Mouse (Mus musculus): ENCODE measurements around the gene Rbfox3. TPM values are rescaled to one million over a fixed set of nuclear protein-coding genes. Genes with fewer than 3 reads are reported as not detected.
A peak's percentile ranks its signal among the peaks of the same experiment; 100 is the strongest.

Rbfox3 gene
- polyA plus RNA-seq, 1 experiment from 2014 or later, result 54.9 TPM

DNA sequence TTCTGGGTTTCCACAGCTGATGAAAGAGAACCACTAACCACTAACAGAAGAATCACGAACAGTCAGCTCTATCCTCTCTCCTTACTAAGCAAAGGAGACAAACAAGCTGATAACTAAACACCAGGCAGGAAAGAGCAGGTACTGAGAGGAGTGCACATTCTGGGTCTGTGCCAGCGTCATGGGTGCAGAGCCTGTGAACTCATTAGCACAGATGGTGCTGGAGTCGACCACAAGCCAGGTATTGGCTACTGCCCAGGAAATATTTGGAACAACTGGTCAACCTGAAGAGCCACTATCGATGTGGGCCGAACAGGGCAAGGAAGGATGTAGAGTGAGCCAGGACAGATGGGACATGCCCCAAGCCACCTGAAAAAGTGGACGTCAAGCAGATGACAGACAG is 50.2 kb downstream of the Rbfox3 start:
- H3K4me2 ChIP-seq (ENCODE audit: low read length), result no peak overlapping the region
- ATAC-seq, result no peak
- peaks cover 10% of the 10 kb centered on the region for H3K4me1 ChIP-seq (ENCODE audit: control insufficient read depth, insufficient read depth, low read length)
- 84% methylated on average over 6 of the region's 6 CpGs for WGBS
- H3K9ac ChIP-seq (ENCODE audit: low read depth, low read length), result no peak overlapping the region
- no peaks in the 10 kb centered on the region for H3K36me3 ChIP-seq (ENCODE audit: control insufficient read depth, insufficient read depth, low read length)
- H3K27me3 ChIP-seq (ENCODE audit: control insufficient read depth, insufficient read depth, low read depth, low read length), result no peaks in the 10 kb centered on the region
- no peaks in the 10 kb centered on the region for H3K9me3 ChIP-seq (replicated peaks; ENCODE audit: control insufficient read depth, low read length, poor library complexity, severe bottlenecking)
- no peak overlapping the region for H3K27ac ChIP-seq (ENCODE audit: low read length)
- H3K4me3 ChIP-seq (ENCODE audit: low read depth, low read length), result no peak overlapping the region

DNA sequence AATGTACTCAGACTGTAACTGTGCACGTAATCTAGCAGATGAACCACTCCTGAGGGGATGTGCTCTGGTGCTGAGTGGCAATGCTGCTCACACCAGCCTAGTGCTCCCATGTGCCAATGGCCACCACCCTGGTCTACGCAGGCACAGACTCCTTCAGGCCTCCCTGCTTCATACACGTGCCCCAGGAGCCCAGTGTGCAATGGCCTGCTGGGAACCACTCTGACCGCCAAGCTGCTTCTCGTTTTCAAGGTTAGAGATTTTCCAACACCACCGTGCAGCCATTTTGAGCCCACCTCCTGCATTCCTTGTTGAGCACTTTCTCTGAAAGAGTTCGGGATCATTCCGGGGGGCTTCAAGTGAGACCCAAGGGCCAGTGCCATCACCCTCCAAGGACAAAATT is 50.6 kb downstream of the Rbfox3 start:
- no peak overlapping the region for H3K9ac ChIP-seq (ENCODE audit: low read depth, low read length)
- no peak overlapping the region for H3K27ac ChIP-seq (ENCODE audit: low read length)
- H3K36me3 ChIP-seq (ENCODE audit: control insufficient read depth, insufficient read depth, low read length), result no peaks in the 10 kb centered on the region
- no peak overlapping the region for H3K4me3 ChIP-seq (ENCODE audit: low read depth, low read length)
- peaks cover 10% of the 10 kb centered on the region for H3K4me1 ChIP-seq (ENCODE audit: control insufficient read depth, insufficient read depth, low read length)
- no peak overlapping the region for H3K4me2 ChIP-seq (ENCODE audit: low read length)
- H3K9me3 ChIP-seq (replicated peaks; ENCODE audit: control insufficient read depth, low read length, poor library complexity, severe bottlenecking), result no peaks in the 10 kb centered on the region
- no peaks in the 10 kb centered on the region for H3K27me3 ChIP-seq (ENCODE audit: control insufficient read depth, insufficient read depth, low read depth, low read length)
- WGBS, result 88% methylated on average over 8 of the region's 8 CpGs
- no peak for ATAC-seq

DNA sequence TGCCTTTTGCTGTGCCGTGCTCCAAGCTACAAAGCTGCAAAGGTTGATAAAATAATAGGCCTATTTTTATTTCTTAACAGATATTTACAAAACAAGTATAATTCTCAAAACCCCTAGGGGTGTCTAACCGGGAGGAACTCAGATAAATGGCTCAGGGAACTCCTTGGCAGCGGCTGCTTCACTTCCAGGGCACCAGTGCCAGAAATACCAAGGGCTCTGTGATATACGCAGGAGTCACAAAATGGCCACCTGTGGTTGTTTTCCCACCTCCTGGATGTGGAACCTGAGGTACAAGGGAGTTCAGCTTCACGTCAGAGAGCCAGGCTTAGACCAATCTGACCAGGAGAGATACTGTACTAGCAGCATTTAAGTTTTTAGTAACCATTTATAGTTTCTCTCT is 51.6 kb downstream of the Rbfox3 start:
- Histone ChIP-seq H3K27me3 (ENCODE audit: control insufficient read depth, insufficient read depth, low read depth, low read length) (no peaks in the 10 kb centered on the region), H3K27ac (ENCODE audit: low read length) (no peak overlapping the region), H3K4me2 (ENCODE audit: low read length) (no peak overlapping the region), H3K9ac (ENCODE audit: low read depth, low read length) (no peak overlapping the region), H3K4me3 (ENCODE audit: low read depth, low read length) (no peak overlapping the region), H3K4me1 (ENCODE audit: control insufficient read depth, insufficient read depth, low read length) (peaks cover 10% of the 10 kb centered on the region), H3K9me3 (replicated peaks; ENCODE audit: control insufficient read depth, low read length, poor library complexity, severe bottlenecking) (no peaks in the 10 kb centered on the region), H3K36me3 (ENCODE audit: control insufficient read depth, insufficient read depth, low read length) (no peaks in the 10 kb centered on the region)
- WGBS, result 68% methylated on average over 5 of the region's 5 CpGs
- ATAC-seq, result no peak

DNA sequence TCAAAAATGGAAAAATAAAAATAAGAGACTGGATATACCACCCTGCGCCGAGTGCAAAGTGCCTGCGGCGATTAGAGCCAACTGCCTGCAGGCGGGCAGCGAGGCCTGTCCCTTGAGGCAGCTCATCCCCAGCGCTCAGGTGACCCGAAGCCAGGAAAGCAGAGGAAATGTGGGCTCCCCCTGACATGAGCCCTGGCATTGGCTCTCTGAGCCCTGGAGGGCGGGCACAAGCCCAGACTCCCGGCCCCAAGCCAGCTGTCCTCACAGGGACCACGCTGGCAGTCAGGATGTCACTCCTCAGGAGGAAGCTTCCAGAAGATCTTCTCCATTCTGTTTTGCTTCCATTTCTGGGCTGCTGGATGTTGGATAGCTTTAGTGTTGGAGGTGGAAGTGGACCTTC is 53.1 kb downstream of the Rbfox3 start:
- no peak overlapping the region for H3K4me2 ChIP-seq (ENCODE audit: low read length)
- H3K27ac ChIP-seq (ENCODE audit: low read length), result peak overlapping the region; percentile 58
- no peaks in the 10 kb centered on the region for H3K9me3 ChIP-seq (replicated peaks; ENCODE audit: control insufficient read depth, low read length, poor library complexity, severe bottlenecking)
- H3K4me3 ChIP-seq (ENCODE audit: low read depth, low read length), result no peak overlapping the region
- peaks cover 9% of the 10 kb centered on the region for H3K4me1 ChIP-seq (ENCODE audit: control insufficient read depth, insufficient read depth, low read length)
- 61% methylated on average over 11 of the region's 11 CpGs for WGBS
- H3K27me3 ChIP-seq (ENCODE audit: control insufficient read depth, insufficient read depth, low read depth, low read length), result no peaks in the 10 kb centered on the region
- H3K36me3 ChIP-seq (ENCODE audit: control insufficient read depth, insufficient read depth, low read length), result no peaks in the 10 kb centered on the region
- 0 out of 2 replicates have a peak overlapping the region, but pooled peaks have one; percentile 26 for H3K9ac ChIP-seq (ENCODE audit: low read depth, low read length)
- ATAC-seq, result no peak

DNA sequence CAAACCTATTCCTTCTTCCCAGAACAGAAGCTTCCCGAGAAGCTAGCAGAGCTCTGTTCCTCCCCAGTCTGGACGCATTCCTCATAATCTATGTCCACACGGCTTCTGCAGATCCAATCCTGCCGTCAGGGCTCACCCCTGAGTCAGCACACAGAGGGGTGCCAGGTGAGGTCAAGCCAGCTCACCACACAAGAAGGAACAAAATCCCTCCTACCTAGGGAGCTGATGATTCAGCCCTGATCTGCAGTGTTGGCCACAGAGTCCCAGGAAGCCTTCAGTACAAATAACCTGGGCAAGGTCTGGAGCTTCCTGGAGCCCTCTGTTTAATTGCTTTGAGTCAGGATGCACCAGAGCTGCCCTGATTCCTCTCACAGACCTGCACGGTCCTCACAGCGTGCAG is 60.0 kb downstream of the Rbfox3 start:
- ATAC-seq, result no peak
- 79% methylated on average over 6 of the region's 6 CpGs for WGBS
- H3K9ac ChIP-seq (ENCODE audit: low read depth, low read length), result no peak overlapping the region

DNA sequence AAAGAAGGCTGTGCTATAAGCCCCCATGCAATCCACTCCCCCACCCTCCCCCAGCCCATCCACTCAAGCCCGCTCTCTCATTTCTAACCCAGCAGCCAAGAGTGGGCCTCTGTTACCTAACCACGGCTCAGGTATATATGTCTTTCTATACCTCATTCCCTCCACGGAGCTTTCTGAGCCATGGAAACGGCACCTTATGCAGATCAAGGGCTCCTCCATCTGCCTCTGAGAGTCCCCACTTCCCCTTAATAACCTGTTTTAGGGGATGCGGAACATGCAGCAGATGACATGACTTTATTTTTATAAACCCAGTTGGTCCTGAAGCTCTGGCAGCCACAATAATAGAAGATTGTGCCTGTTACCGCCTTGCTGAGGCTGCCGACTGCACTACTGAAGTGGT is 63.4 kb downstream of the Rbfox3 start:
- 69% methylated on average over 7 of the region's 7 CpGs for WGBS
- Histone ChIP-seq H3K4me1 (ENCODE audit: control insufficient read depth, insufficient read depth, low read length) (peaks cover 5% of the 10 kb centered on the region; the same call in 1 of the 2 replicates), H3K4me2 (ENCODE audit: low read length) (no peak overlapping the region), H3K9me3 (replicated peaks; ENCODE audit: control insufficient read depth, low read length, poor library complexity, severe bottlenecking) (no peaks in the 10 kb centered on the region), H3K27me3 (ENCODE audit: control insufficient read depth, insufficient read depth, low read depth, low read length) (no peaks in the 10 kb centered on the region), H3K4me3 (ENCODE audit: low read depth, low read length) (no peak overlapping the region), H3K9ac (ENCODE audit: low read depth, low read length) (no peak overlapping the region), H3K36me3 (ENCODE audit: control insufficient read depth, insufficient read depth, low read length) (no peaks in the 10 kb centered on the region), H3K27ac (ENCODE audit: low read length) (peak overlapping the region; percentile 43; the same call in 1 of the 2 replicates)
- ATAC-seq, result no peak

More for the DNA sequence above, 60.0 kb downstream of the Rbfox3 start:
- Histone ChIP-seq H3K27ac (ENCODE audit: low read length) (no peak overlapping the region), H3K4me1 (ENCODE audit: control insufficient read depth, insufficient read depth, low read length) (peaks cover 5% of the 10 kb centered on the region; the same call in 1 of the 2 replicates), H3K4me2 (ENCODE audit: low read length) (no peak overlapping the region), H3K4me3 (ENCODE audit: low read depth, low read length) (no peak overlapping the region), H3K36me3 (ENCODE audit: control insufficient read depth, insufficient read depth, low read length) (no peaks in the 10 kb centered on the region), H3K27me3 (ENCODE audit: control insufficient read depth, insufficient read depth, low read depth, low read length) (no peaks in the 10 kb centered on the region), H3K9me3 (replicated peaks; ENCODE audit: control insufficient read depth, low read length, poor library complexity, severe bottlenecking) (no peaks in the 10 kb centered on the region)

DNA sequence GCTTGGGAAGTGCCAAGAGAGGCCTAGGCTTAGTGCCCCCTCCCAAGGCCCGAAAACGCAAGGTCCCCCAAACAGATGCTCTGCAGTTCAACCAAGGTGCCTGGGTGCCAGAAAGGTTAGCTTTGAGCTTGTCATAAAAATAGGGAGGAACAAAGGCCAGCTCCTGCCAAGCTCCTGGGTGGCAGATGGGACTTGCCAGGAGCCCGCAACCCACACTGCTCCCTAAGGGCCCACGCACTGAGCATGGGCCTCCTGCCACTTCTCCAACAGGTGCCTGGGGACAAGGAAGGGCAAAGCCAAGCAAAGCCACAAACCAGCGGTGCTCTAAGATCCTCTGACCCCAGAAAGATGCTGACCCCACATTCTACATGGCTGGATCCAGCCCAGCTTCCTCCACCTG is 70.4 kb downstream of the Rbfox3 start:
- 76% methylated on average over 5 of the region's 5 CpGs for WGBS
- H3K27me3 ChIP-seq (ENCODE audit: control insufficient read depth, insufficient read depth, low read depth, low read length), result no peaks in the 10 kb centered on the region
- H3K4me1 ChIP-seq (ENCODE audit: control insufficient read depth, insufficient read depth, low read length), result no peaks in the 10 kb centered on the region; the same call in 1 of the 2 replicates
- H3K4me3 ChIP-seq (ENCODE audit: low read depth, low read length), result no peak overlapping the region
- no peak overlapping the region for H3K9ac ChIP-seq (ENCODE audit: low read depth, low read length)
- H3K4me2 ChIP-seq (ENCODE audit: low read length), result no peak overlapping the region
- no peaks in the 10 kb centered on the region for H3K36me3 ChIP-seq (ENCODE audit: control insufficient read depth, insufficient read depth, low read length)
- no peak overlapping the region for H3K27ac ChIP-seq (ENCODE audit: low read length)
- ATAC-seq, result no peak
- H3K9me3 ChIP-seq (replicated peaks; ENCODE audit: control insufficient read depth, low read length, poor library complexity, severe bottlenecking), result no peaks in the 10 kb centered on the region

DNA sequence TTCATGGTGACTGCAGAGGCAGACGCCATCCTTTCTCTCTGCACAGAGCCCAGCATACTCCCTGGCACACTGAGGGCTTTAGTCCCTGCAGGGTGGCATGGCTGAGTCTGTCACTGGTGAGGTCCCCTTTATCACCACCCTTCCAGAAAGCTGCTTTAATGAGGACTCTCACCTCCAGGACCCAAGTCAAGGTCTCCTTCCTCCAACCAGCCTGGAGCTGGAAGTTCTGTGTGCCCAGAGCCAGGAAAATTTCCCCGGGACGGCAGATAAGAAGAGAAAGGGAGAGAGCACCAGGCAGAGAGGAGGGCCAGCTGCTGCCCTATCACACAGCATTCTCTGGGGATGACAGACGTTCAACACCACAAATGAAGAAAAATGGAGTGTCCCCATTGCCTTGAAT is 73.2 kb downstream of the Rbfox3 start:
- no peaks in the 10 kb centered on the region for H3K9me3 ChIP-seq (replicated peaks; ENCODE audit: control insufficient read depth, low read length, poor library complexity, severe bottlenecking)
- ATAC-seq, result no peak
- no peak overlapping the region for H3K4me3 ChIP-seq (ENCODE audit: low read depth, low read length)
- no peaks in the 10 kb centered on the region for H3K36me3 ChIP-seq (ENCODE audit: control insufficient read depth, insufficient read depth, low read length)
- no peaks in the 10 kb centered on the region; the same call in 1 of the 2 replicates for H3K4me1 ChIP-seq (ENCODE audit: control insufficient read depth, insufficient read depth, low read length)
- no peak overlapping the region for H3K27ac ChIP-seq (ENCODE audit: low read length)
- no peak overlapping the region for H3K9ac ChIP-seq (ENCODE audit: low read depth, low read length)
- no peaks in the 10 kb centered on the region for H3K27me3 ChIP-seq (ENCODE audit: control insufficient read depth, insufficient read depth, low read depth, low read length)
- no peak overlapping the region for H3K4me2 ChIP-seq (ENCODE audit: low read length)
- 41% methylated on average over 4 of the region's 4 CpGs for WGBS

DNA sequence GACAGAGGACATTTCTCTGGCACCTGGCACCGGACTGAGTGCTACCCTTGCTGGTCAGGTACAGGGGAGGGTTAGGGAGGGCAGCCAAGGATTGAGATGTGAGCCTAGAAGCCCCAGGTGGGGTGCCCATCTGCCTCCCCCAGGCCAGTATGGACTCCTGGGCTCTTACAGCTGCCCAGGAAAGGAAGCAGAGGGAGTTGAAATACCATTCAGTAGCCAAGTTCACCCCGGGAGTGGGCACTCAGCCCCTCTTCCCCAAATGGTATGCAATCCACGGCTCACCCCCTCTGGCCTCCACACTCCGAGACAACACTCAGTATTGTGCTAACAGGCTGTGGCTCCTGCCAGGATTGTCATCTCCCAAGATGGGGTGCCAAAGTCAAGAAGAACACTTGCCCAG is 74.5 kb downstream of the Rbfox3 start:
- no peaks in the 10 kb centered on the region for H3K27me3 ChIP-seq (ENCODE audit: control insufficient read depth, insufficient read depth, low read depth, low read length)
- no peaks in the 10 kb centered on the region for H3K9me3 ChIP-seq (replicated peaks; ENCODE audit: control insufficient read depth, low read length, poor library complexity, severe bottlenecking)
- H3K4me1 ChIP-seq (ENCODE audit: control insufficient read depth, insufficient read depth, low read length), result no peaks in the 10 kb centered on the region; the same call in 1 of the 2 replicates
- WGBS, result 58% methylated on average over 4 of the region's 4 CpGs
- H3K4me2 ChIP-seq (ENCODE audit: low read length), result no peak overlapping the region
- no peak overlapping the region for H3K9ac ChIP-seq (ENCODE audit: low read depth, low read length)
- no peak for ATAC-seq
- H3K4me3 ChIP-seq (ENCODE audit: low read depth, low read length), result no peak overlapping the region
- no peak overlapping the region for H3K27ac ChIP-seq (ENCODE audit: low read length)
- no peaks in the 10 kb centered on the region for H3K36me3 ChIP-seq (ENCODE audit: control insufficient read depth, insufficient read depth, low read length)
